Mouse (Mus musculus) embryonic facial prominence, embryonic 13.5 days (tissue): ENCODE measurements around the gene Pmm2. TPM values are rescaled to one million over a fixed set of nuclear protein-coding genes. Genes with fewer than 3 reads are reported as not detected.

Experiments
- ATAC-seq: fragments of 200-750 bp; cut with Nextera tagmentation; 2 replicates; pipeline ENCODE4 v1.8.0; 2017; ENCODE audit warnings: low read depth; ENCODE audit not compliant: insufficient number of reproducible peaks, insufficient read depth, low FRiP score, low TSS enrichment
- H3K27ac ChIP-seq: fragments of 300-500 bp; sonication (generic); 2 replicates; pipeline ENCODE4 v1.5.1; 2015; ENCODE audit warnings: moderate library complexity, mild to moderate bottlenecking, inconsistent platforms
- H3K27me3 ChIP-seq: fragments of 300-500 bp; sonication (generic); 2 replicates; pipeline ENCODE4 v1.6.1; 2015; ENCODE audit warnings: mild to moderate bottlenecking, inconsistent platforms
- H3K36me3 ChIP-seq: fragments of 300-500 bp; sonication (generic); 2 replicates; pipeline ENCODE4 v1.6.1; 2015; ENCODE audit warnings: mild to moderate bottlenecking, inconsistent platforms
- H3K4me1 ChIP-seq: fragments of 300-500 bp; sonication (generic); 2 replicates; pipeline ENCODE4 v1.6.1; 2015; ENCODE audit warnings: inconsistent platforms
- H3K4me2 ChIP-seq: fragments of 300-500 bp; sonication (generic); 2 replicates; pipeline ENCODE4 v1.6.1; 2015; ENCODE audit warnings: moderate library complexity, mild to moderate bottlenecking, inconsistent platforms
- H3K4me3 ChIP-seq: fragments of 300-500 bp; sonication (generic); 2 replicates; pipeline ENCODE4 v1.5.1; 2015; ENCODE audit warnings: mild to moderate bottlenecking, inconsistent platforms
- H3K9ac ChIP-seq: fragments of 300-500 bp; sonication (generic); 2 replicates; pipeline ENCODE4 v1.6.1; 2015; ENCODE audit warnings: mild to moderate bottlenecking, inconsistent platforms
- H3K9me3 ChIP-seq: fragments of 300-500 bp; sonication (generic); 2 replicates; pipeline ENCODE4 v1.6.1; 2016; ENCODE audit warnings: inconsistent platforms
- WGBS: fragments of 180-500 bp; shearing (Covaris S2); methylation state at CpG from one replicate; pipeline ENCODE4 v1.1.7; 2015; ENCODE audit warnings: mixed read lengths; 5-methylcytosine and 5-hydroxymethylcytosine counted together
- microRNA-seq: library from miRNA; unstranded; fragments of <30 nt; microRNA quantifications from one replicate; pipeline ENCODE4, GENCODE M21; 2016
- polyA plus RNA-seq: library from polyadenylated mRNA; unstranded; fragments of >200 nt; fragmentation: Nextera tagmentation; extraction: Ambion mirVana; gene quantifications from 2 replicates; pipeline ENCODE4 v1.2.1, GENCODE M21; 2015

The Pmm2 gene
- polyA plus RNA-seq, 1 experiment from 2014 or later, result 62.0 TPM

GRCm38 (mm10) chr16:8686121-8686870 is 48.8 kb downstream of the Pmm2 start:
- H3K4me2 ChIP-seq, result no peak overlapping the region
- H3K27me3 ChIP-seq, result no peaks in the 10 kb centered on the region
- peaks cover 48% of the 10 kb centered on the region for H3K36me3 ChIP-seq
- no peak overlapping the region for H3K4me3 ChIP-seq
- H3K9me3 ChIP-seq, result no peaks in the 10 kb centered on the region
- no peak overlapping the region for H3K27ac ChIP-seq
- WGBS, result 59% methylated on average over 7 of the region's 7 CpGs
- no peak overlapping the region for H3K9ac ChIP-seq
- no peaks in the 10 kb centered on the region for H3K4me1 ChIP-seq
- ATAC-seq, result no peak; the same call in 1 of the 2 replicates

DNA sequence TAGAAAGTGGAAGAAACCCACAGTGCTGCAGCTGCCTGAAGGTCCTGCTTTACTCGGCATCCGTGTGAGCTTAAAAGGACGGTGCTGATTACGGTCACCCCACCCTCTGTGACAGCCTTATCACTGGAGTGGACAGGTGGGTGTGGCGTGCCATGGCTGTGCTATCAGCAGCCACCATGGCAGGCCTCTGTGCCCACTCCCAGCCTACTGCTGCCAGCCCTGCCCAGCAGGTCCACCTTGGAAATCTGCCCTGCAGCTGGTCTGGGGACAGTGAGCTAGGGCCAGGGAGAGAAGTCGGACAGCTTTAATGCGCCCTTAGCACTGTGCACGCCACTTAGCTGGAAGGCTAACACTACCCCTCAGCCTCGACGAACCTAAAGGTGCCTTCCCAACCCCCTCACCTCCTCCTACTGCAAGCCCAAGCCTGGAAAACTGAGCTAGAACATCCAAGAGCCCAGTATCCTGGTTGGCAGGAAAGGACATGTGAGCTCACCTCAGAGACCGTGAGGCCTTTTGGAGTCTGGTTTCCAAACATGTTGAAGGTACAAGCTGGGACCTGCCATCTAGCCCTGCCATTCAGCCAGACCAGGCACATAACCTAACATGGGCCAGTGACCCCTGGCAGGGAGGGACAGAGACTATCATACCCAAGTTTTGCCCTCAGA is 49.5 kb downstream of the Pmm2 start:
- Histone ChIP-seq H3K4me1 (no peaks in the 10 kb centered on the region), H3K36me3 (peaks cover 55% of the 10 kb centered on the region), H3K4me2 (no peak overlapping the region), H3K27me3 (no peaks in the 10 kb centered on the region), H3K27ac (no peak overlapping the region), H3K4me3 (no peak overlapping the region), H3K9ac (no peak overlapping the region), H3K9me3 (no peaks in the 10 kb centered on the region)
- no peak for ATAC-seq
- 76% methylated on average over 11 of the region's 11 CpGs for WGBS

GRCm38 (mm10) chr16:8687559-8688112 is 50.2 kb downstream of the Pmm2 start:
- no peaks in the 10 kb centered on the region for H3K4me1 ChIP-seq
- H3K36me3 ChIP-seq, result peaks cover 61% of the 10 kb centered on the region
- H3K4me2 ChIP-seq, result no peak overlapping the region
- H3K4me3 ChIP-seq, result no peak overlapping the region
- no peak overlapping the region for H3K27ac ChIP-seq
- H3K9ac ChIP-seq, result no peak overlapping the region
- no peaks in the 10 kb centered on the region for H3K27me3 ChIP-seq
- no peak for ATAC-seq
- H3K9me3 ChIP-seq, result no peaks in the 10 kb centered on the region

DNA sequence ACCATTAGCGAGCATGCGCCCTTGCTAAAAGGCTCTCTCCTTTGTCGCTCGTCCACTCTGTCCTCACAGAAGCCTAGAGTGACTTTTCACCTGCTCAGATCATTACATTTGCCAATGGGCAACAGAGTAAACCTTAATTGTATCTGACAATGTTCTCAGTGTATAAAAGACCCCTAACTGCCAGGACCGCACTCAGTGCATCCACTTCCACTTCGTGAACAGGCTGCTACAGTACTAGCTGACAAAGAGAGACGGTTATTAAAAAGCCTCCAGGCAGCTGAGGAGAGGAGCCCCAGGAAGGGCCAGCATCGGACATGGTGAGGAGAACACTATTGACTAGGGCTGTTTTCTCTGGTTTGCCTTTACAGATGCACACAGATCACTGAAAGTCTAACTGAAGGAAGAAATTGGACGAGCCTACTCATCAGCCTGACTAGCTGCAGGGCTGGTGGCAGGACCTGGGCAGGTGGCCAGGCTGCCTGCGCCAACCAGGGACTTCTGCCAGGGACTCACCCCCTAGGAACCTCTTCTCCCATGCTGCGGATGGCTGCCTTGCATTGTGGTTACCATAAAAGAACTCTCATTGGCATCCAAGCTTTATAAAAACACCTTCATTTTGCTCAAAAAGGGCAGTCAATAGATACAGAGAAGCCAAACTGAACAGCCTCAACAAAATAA is 52.6 kb downstream of the Pmm2 start:
- Histone ChIP-seq H3K9me3 (no peaks in the 10 kb centered on the region), H3K4me1 (no peaks in the 10 kb centered on the region), H3K4me3 (no peak overlapping the region), H3K9ac (no peak overlapping the region), H3K36me3 (peaks cover 82% of the 10 kb centered on the region), H3K27me3 (no peaks in the 10 kb centered on the region), H3K27ac (no peak overlapping the region), H3K4me2 (no peak overlapping the region)
- 90% methylated on average over 11 of the region's 11 CpGs for WGBS
- no peak for ATAC-seq

GRCm38 (mm10) chr16:8691206-8691605 is 53.7 kb downstream of the Pmm2 start:
- no peaks in the 10 kb centered on the region for H3K27me3 ChIP-seq
- H3K4me1 ChIP-seq, result no peaks in the 10 kb centered on the region
- H3K4me2 ChIP-seq, result no peak overlapping the region
- H3K4me3 ChIP-seq, result no peak overlapping the region
- no peak for ATAC-seq
- whole genome bisulfite sequencing, result 91% methylated on average over 7 of the region's 7 CpGs
- H3K36me3 ChIP-seq, result peaks cover 89% of the 10 kb centered on the region
- H3K27ac ChIP-seq, result no peak overlapping the region
- no peaks in the 10 kb centered on the region for H3K9me3 ChIP-seq
- no peak overlapping the region for H3K9ac ChIP-seq

GRCm38 (mm10) chr16:8699556-8699955 is 62.1 kb downstream of the Pmm2 start:
- H3K4me3 ChIP-seq, result no peak overlapping the region
- no peak overlapping the region for H3K4me2 ChIP-seq
- no peak for ATAC-seq
- H3K27ac ChIP-seq, result no peak overlapping the region
- no peak overlapping the region for H3K9ac ChIP-seq
- no peaks in the 10 kb centered on the region for H3K27me3 ChIP-seq
- peaks cover 93% of the 10 kb centered on the region for H3K36me3 ChIP-seq
- no peaks in the 10 kb centered on the region for H3K9me3 ChIP-seq
- H3K4me1 ChIP-seq, result no peaks in the 10 kb centered on the region
- WGBS, result 92% methylated on average over 8 of the region's 8 CpGs

DNA sequence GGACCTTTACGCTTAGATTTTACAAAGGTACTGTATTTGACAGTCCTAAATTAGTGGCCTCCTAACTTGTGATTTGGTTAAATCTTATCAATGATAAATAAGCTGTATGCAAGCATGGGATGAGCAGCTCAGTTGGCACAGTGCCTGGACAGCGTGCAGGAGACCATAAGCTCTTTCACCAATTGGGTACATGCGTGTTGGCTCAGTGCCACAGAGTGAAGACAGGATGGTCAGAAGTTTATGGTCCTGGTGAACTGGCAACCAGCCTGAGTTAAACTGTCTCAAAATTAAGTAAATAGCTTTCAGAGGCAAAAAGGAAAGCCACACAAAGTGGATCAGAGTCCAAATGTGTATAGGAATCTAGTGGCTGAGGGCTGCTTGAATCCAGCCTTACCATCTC is 63.1 kb downstream of the Pmm2 start:
- WGBS, result 90% methylated on average over 3 of the region's 3 CpGs
- Histone ChIP-seq H3K9me3 (no peaks in the 10 kb centered on the region), H3K9ac (no peak overlapping the region), H3K27me3 (no peaks in the 10 kb centered on the region), H3K4me3 (no peak overlapping the region), H3K36me3 (peaks cover 91% of the 10 kb centered on the region), H3K4me1 (no peaks in the 10 kb centered on the region), H3K4me2 (no peak overlapping the region), H3K27ac (no peak overlapping the region)
- no peak for ATAC-seq

DNA sequence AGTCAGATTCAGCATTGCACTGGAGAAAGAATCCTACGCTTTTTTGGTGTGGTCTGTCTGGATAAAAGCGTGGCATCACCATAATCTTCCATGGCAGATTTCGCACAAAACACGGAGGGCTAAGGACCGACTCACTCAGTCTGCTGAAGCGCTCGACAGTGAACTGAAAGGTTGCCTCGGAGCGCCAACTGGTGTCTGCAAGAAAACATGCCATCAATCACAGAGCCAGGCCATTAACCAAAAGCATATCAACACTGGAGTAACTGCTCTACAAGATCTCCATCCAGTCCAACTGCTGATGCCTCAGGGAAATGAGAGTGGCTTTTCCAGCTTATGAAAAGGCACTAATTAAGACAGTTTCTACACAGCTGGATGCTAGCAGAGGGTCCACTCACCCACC is 74.5 kb downstream of the Pmm2 start:
- Histone ChIP-seq H3K27ac (no peak overlapping the region), H3K4me3 (no peak overlapping the region), H3K36me3 (peaks cover 92% of the 10 kb centered on the region), H3K9me3 (no peaks in the 10 kb centered on the region), H3K27me3 (no peaks in the 10 kb centered on the region), H3K4me1 (no peaks in the 10 kb centered on the region), H3K4me2 (no peak overlapping the region), H3K9ac (no peak overlapping the region)
- 74% methylated on average over 9 of the region's 9 CpGs for WGBS
- no peak for ATAC-seq

Small RNA genes lying within 50 kb of the gene (microRNA-seq; reads per million reads assigned to microRNA genes)
- not detected for gene Gm22137

Other genes with a start within 250 kb of the Pmm2 start
- gene Tmem114, start 212.5 kb upstream of the Pmm2 start, polyA plus RNA-seq, result not detected in 2 replicates
- 16.4 and 18.0 TPM in 2 replicates for gene Mettl22, start 166.9 kb upstream of the Pmm2 start, polyA plus RNA-seq
- 24.8 and 25.2 TPM in 2 replicates for gene Abat, start 124.2 kb upstream of the Pmm2 start, polyA plus RNA-seq
- gene Tmem186, start within 50 bp of the Pmm2 start, polyA plus RNA-seq, result 22.3 and 22.6 TPM in 2 replicates
- gene Carhsp1, start 34.5 kb downstream of the Pmm2 start, polyA plus RNA-seq, result 79.4 and 80.4 TPM in 2 replicates
- not detected in 2 replicates for gene Gm5767, start 43.1 kb downstream of the Pmm2 start, polyA plus RNA-seq
- gene Usp7, start 154.6 kb downstream of the Pmm2 start, polyA plus RNA-seq, result 33.2 and 35.8 TPM in 2 replicates
- 22.7 and 23.7 TPM in 2 replicates for gene 1810013L24Rik, start 192.4 kb downstream of the Pmm2 start, polyA plus RNA-seq